Mouse (Mus musculus): ENCODE data around the gene Dnajc10. TPM values are rescaled to one million over a fixed set of nuclear protein-coding genes. Genes with fewer than 3 reads are reported as not detected.

Gene Dnajc10
- polyA plus RNA-seq, 1 experiment from 2014 or later = 22.9 TPM

DNA sequence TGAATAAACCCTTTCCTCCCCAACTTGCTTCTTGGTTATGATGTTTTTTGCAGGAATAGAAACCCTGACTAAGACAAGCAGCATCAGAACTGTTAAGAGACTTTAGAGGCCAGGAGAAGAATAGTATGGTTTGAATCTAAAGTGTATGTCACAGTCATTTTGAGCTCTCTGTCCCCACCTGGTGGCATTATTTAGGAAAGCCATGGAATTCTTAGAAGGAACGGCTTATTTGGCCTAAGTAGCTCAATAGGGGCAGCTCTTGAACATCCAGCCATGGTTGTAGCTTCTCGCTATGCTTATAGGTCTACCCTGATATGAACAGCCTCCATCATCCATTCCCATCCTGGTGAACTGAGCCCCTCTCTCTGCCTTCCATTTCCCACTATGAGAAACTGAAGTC lies 40.1 kb upstream of the Dnajc10 start:
- Histone ChIP-seq H3K4me2 (replicated peaks; ENCODE audit: low read depth) (no peak overlapping the region), H3K9me3 (ENCODE audit: control insufficient read depth) (no peaks in the 10 kb centered on the region), H3K27ac (ENCODE audit: low read depth, low read length) (no peak overlapping the region), H3K36me3 (ENCODE audit: control insufficient read depth, insufficient read depth) (no peaks in the 10 kb centered on the region), H3K9ac (ENCODE audit: low read depth, low read length) (no peak overlapping the region), H3K4me3 (ENCODE audit: low read depth, low read length) (no peak overlapping the region), H3K4me1 (replicated peaks; ENCODE audit: control insufficient read depth, insufficient read depth, low read length) (no peaks in the 10 kb centered on the region), H3K27me3 (replicated peaks; ENCODE audit: control insufficient read depth, insufficient read depth, low read length) (no peaks in the 10 kb centered on the region)
- 42% methylated on average over 2 of the region's 2 CpGs for WGBS
- ATAC-seq = no peak
- TF ChIP-seq CTCF (IDR thresholded peaks at IDR 0.05; ENCODE audit: low read depth) = peak; percentile 72

DNA sequence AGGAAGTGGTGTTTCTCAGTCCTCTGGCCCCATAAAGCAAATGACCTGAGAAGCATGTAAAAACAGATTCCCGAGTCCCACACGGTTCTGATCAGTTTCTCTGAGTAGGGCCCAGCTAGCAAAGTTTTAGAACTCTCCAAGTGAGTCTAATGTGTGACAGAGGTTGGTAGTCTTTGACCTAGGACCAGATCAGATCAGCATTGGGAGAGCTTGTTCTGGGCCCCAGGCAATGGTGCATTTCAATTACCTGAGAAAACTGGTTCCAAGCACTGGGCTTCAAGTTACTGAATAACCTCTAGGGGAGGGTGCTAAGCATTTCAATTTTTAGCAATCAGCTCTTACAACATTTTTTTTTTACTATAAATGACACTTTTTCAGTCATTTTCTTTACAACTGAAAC lies 33.1 kb upstream of the Dnajc10 start:
- Histone ChIP-seq H3K9me3 (ENCODE audit: control insufficient read depth) (no peaks in the 10 kb centered on the region), H3K4me2 (replicated peaks; ENCODE audit: low read depth) (no peak overlapping the region), H3K27ac (ENCODE audit: low read depth, low read length) (no peak overlapping the region), H3K27me3 (replicated peaks; ENCODE audit: control insufficient read depth, insufficient read depth, low read length) (no peaks in the 10 kb centered on the region), H3K4me1 (replicated peaks; ENCODE audit: control insufficient read depth, insufficient read depth, low read length) (no peaks in the 10 kb centered on the region), H3K9ac (ENCODE audit: low read depth, low read length) (no peak overlapping the region), H3K36me3 (ENCODE audit: control insufficient read depth, insufficient read depth) (no peaks in the 10 kb centered on the region), H3K4me3 (ENCODE audit: low read depth, low read length) (no peak overlapping the region)
- no peak for TF ChIP-seq CTCF (IDR thresholded peaks at IDR 0.05; ENCODE audit: low read depth)
- 79% methylated on average over 2 of the region's 2 CpGs for WGBS
- ATAC-seq = no peak

DNA sequence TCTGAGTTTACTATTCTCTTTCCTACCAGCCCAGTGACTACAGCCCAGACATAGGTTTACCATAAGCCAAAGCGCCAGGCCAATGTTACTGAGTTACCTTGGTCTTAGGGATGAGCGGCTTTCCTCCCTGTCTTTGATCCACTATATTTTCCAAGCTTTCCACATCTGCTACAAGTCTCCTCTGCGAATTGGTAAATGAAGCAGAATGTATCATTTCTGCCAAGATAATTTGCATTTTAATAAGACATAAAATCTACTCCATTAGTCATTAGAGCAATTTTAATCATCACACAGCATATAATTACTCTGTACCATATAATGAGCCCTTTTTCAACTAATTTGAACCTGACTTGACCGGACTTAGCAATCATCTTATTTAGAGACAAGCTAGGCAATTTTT lies 28.9 kb upstream of the Dnajc10 start:
- H3K4me2 ChIP-seq (replicated peaks; ENCODE audit: low read depth) = no peak overlapping the region
- no peak for TF ChIP-seq CTCF (IDR thresholded peaks at IDR 0.05; ENCODE audit: low read depth)
- H3K27me3 ChIP-seq (replicated peaks; ENCODE audit: control insufficient read depth, insufficient read depth, low read length) = no peaks in the 10 kb centered on the region

DNA sequence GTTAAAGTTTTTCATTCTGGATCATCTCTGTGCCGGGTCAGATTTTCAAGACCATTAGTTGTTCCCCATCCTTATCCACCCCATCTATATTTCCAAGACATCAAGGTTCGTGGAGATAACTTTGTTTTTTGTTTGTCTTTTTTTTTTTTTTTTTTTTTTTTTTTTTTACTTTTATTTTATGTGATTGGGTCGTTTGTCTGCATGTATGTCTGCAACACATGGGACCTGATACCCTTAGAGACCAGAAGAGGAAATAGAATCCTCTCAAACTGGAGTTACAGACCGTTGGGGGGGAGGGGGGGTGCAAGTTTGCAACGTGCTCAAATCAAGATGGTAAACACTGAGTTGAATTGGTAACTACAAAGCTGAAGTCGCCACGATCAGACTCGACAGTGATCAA lies 23.1 kb upstream of the Dnajc10 start, which contains the start of gene Prdx6b:
Gene Prdx6b, plus strand, starts transcription at position 301 of the 400 bp plus-strand sequence.
- H3K4me3 ChIP-seq (ENCODE audit: low read depth, low read length) = no peak within 1 kb of the TSS
- WGBS = 76% methylated on average over 8 of the region's 8 CpGs
- H3K9ac ChIP-seq (ENCODE audit: low read depth, low read length) = no peak within 1 kb of the TSS
- H3K27me3 ChIP-seq (replicated peaks; ENCODE audit: control insufficient read depth, insufficient read depth, low read length) = no peaks in the 10 kb centered on the region
- no peak for TF ChIP-seq CTCF (IDR thresholded peaks at IDR 0.05; ENCODE audit: low read depth)
- no peak within 1 kb of the TSS for H3K27ac ChIP-seq (ENCODE audit: low read depth, low read length)
- ATAC-seq = no peak
- H3K9me3 ChIP-seq (ENCODE audit: control insufficient read depth) = no peaks in the 10 kb centered on the region
- H3K4me1 ChIP-seq (replicated peaks; ENCODE audit: control insufficient read depth, insufficient read depth, low read length) = no peaks in the 10 kb centered on the region
- no peaks in the 10 kb centered on the region for H3K36me3 ChIP-seq (ENCODE audit: control insufficient read depth, insufficient read depth)
- H3K4me2 ChIP-seq (replicated peaks; ENCODE audit: low read depth) = no peak within 1 kb of the TSS

More for the DNA sequence above, 28.9 kb upstream of the Dnajc10 start:
- Histone ChIP-seq H3K4me3 (ENCODE audit: low read depth, low read length) (no peak overlapping the region), H3K9ac (ENCODE audit: low read depth, low read length) (no peak overlapping the region), H3K36me3 (ENCODE audit: control insufficient read depth, insufficient read depth) (no peaks in the 10 kb centered on the region), H3K4me1 (replicated peaks; ENCODE audit: control insufficient read depth, insufficient read depth, low read length) (no peaks in the 10 kb centered on the region), H3K9me3 (ENCODE audit: control insufficient read depth) (no peaks in the 10 kb centered on the region), H3K27ac (ENCODE audit: low read depth, low read length) (no peak overlapping the region)
- 91% methylated on average over 4 of the region's 4 CpGs for WGBS
- no peak for ATAC-seq

DNA sequence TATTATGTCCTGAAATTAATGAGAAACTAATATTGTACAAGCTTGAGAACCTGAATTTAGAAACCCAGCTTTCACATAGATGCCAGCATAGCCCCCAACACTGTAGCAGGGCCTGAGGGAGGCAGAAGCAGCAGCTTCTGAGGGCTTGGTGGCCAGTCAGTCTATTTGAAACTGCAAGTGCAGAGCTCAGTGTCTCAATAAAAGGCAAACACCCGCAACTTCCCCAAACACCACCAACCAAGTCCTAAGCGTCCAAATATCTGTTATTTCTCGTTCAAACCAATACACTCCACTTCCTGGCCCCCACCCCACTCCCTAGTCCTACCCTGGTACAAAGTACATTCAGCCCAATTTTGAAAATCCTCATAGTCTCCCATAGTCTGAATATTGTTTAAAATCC lies 16.9 kb upstream of the Dnajc10 start:
- 56% methylated on average over 3 of the region's 3 CpGs for WGBS
- no peaks in the 10 kb centered on the region for H3K4me1 ChIP-seq (replicated peaks; ENCODE audit: control insufficient read depth, insufficient read depth, low read length)
- H3K27ac ChIP-seq (ENCODE audit: low read depth, low read length) = no peak overlapping the region

DNA sequence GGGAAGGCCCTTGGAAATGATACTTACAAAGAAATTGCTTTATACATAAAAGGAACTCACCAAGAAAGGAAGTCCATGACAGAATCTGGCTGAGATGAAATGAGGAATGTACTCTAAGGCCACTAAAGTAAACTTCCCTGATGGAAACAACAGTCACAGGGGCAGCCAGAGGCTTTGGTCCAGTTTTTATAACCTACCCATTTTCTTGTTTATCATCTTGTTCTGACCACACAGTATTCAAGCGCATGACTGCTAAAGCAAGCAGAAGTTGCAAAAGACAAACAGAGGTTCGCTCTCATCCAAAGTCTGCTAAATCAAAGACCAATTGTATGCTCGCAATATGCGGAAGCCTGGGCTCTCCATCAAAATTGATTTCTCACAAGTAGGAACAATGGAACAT lies 14.5 kb upstream of the Dnajc10 start:
- no peaks in the 10 kb centered on the region for H3K27me3 ChIP-seq (replicated peaks; ENCODE audit: control insufficient read depth, insufficient read depth, low read length)
- ATAC-seq = no peak
- H3K9me3 ChIP-seq (ENCODE audit: control insufficient read depth) = no peaks in the 10 kb centered on the region
- H3K27ac ChIP-seq (ENCODE audit: low read depth, low read length) = no peak overlapping the region
- no peak overlapping the region for H3K9ac ChIP-seq (ENCODE audit: low read depth, low read length)
- 55% methylated on average over 4 of the region's 4 CpGs for WGBS
- H3K4me1 ChIP-seq (replicated peaks; ENCODE audit: control insufficient read depth, insufficient read depth, low read length) = no peaks in the 10 kb centered on the region
- H3K4me2 ChIP-seq (replicated peaks; ENCODE audit: low read depth) = no peak overlapping the region
- no peak overlapping the region for H3K4me3 ChIP-seq (ENCODE audit: low read depth, low read length)
- TF ChIP-seq CTCF (IDR thresholded peaks at IDR 0.05; ENCODE audit: low read depth) = no peak
- no peaks in the 10 kb centered on the region for H3K36me3 ChIP-seq (ENCODE audit: control insufficient read depth, insufficient read depth)

More for the DNA sequence above, 16.9 kb upstream of the Dnajc10 start:
- Histone ChIP-seq H3K9ac (ENCODE audit: low read depth, low read length) (no peak overlapping the region), H3K9me3 (ENCODE audit: control insufficient read depth) (no peaks in the 10 kb centered on the region), H3K4me2 (replicated peaks; ENCODE audit: low read depth) (no peak overlapping the region), H3K4me3 (ENCODE audit: low read depth, low read length) (no peak overlapping the region), H3K27me3 (replicated peaks; ENCODE audit: control insufficient read depth, insufficient read depth, low read length) (no peaks in the 10 kb centered on the region), H3K36me3 (ENCODE audit: control insufficient read depth, insufficient read depth) (no peaks in the 10 kb centered on the region)
- ATAC-seq = no peak
- no peak for TF ChIP-seq CTCF (IDR thresholded peaks at IDR 0.05; ENCODE audit: low read depth)

DNA sequence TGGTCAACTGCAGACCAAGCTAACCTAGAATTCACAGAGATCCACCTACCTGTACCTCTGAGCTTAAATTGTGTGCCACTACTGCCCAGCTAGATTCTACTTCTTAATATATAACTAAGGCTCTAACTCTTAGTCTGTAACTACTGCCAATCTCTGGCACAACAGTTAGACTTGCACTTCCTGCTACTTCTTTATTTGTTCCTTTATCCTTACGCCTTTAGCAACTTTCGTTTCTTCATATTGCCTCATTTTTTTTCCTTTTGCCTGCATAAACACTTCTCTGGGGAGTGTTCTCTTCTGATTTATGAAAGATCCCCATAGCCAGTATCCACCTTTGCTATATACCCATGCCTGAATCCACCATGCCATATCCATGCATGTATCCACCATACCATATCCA lies 11.3 kb upstream of the Dnajc10 start:
- no peak for ATAC-seq

More for the DNA sequence above, 11.3 kb upstream of the Dnajc10 start:
- Histone ChIP-seq H3K9ac (ENCODE audit: low read depth, low read length) (no peak overlapping the region), H3K9me3 (ENCODE audit: control insufficient read depth) (no peaks in the 10 kb centered on the region), H3K27me3 (replicated peaks; ENCODE audit: control insufficient read depth, insufficient read depth, low read length) (no peaks in the 10 kb centered on the region), H3K27ac (ENCODE audit: low read depth, low read length) (no peak overlapping the region), H3K4me3 (ENCODE audit: low read depth, low read length) (no peak overlapping the region), H3K36me3 (ENCODE audit: control insufficient read depth, insufficient read depth) (no peaks in the 10 kb centered on the region), H3K4me2 (replicated peaks; ENCODE audit: low read depth) (no peak overlapping the region), H3K4me1 (replicated peaks; ENCODE audit: control insufficient read depth, insufficient read depth, low read length) (no peaks in the 10 kb centered on the region)
- WGBS = 92% methylated on average over 2 of the region's 2 CpGs
- TF ChIP-seq CTCF (IDR thresholded peaks at IDR 0.05; ENCODE audit: low read depth) = no peak
